7 mouse cellular contexts compared by ENCODE assay signal in the genomic region with DNA sequence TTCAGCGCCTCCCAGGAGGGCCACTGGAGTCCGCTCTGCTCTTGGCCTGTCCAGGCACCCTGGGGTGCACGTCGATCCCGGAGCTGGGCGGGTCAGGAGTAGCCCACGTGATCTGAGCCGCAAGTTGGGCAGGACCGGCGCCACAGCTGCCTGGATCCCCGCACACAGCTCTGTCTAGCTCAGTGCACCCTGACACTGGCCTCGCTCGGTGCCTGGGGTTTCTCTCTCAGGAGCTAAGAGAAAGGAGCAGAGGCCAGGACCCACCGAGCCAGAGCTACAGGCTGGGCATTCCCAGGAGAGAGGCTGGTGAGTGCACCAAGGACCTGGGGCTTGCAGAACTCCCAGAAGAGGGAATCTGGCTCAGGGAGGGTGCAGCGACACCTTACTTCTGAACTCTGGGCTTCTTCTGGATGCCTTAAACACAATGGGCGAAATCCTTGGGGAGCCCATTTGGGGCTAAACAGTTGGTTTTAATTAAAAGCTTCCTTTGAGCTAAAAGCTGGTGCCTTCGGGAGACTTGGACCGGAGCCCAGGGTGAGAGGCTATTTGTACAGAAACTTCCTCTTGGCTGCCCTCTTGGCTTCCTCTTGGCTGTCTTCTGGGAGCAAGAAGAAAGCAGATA. TPM values are rescaled to one million over a fixed set of nuclear protein-coding genes. Genes with fewer than 3 reads are reported as not detected.
DNase-seq lines count a peak whose midpoint lies in the region; ATAC-seq and TF ChIP-seq lines count a peak whose summit lies in the region.

A gene (plus strand): TSS at position 138 of the 622 bp plus-strand sequence.

- TF ChIP-seq CTCF in lung, postnatal 0 days (IDR thresholded peaks at IDR 0.05), result no peak

- peak within 1 kb of the TSS; percentile 52 for H3K4me3 ChIP-seq in heart, embryonic 10.5 days
- peak within 1 kb of the TSS; percentile 33 for H3K4me3 ChIP-seq in lung, postnatal 0 days (ENCODE audit: low read depth, low read length)
- H3K4me3 ChIP-seq in stomach, embryonic 16.5 days (replicated peaks; ENCODE audit: low read length), result peak within 1 kb of the TSS; percentile 26

- peak; percentile 12 for DNase-seq in ES-CJ7 (ENCODE audit: low read depth, low spot score)
- DNase-seq in adrenal gland, postnatal 36 days, result peak; percentile 51 to 68
- DNase-seq in heart, embryonic 10.5 days (ENCODE audit: low spot score), result no peak
- peak; percentile 70 for DNase-seq in kidney, adult 9 months
- peak; percentile 70 for DNase-seq in lung, postnatal 0 days (ENCODE audit: low spot score)
- DNase-seq in layer of hippocampus, adult 8-10 months (ENCODE audit: low spot score in 2 of 2), result no peak

- peak within 1 kb of the TSS; percentile 79 for H3K27ac ChIP-seq in heart, embryonic 10.5 days
- 0 out of 2 replicates have a peak within 1 kb of the TSS, but pooled peaks have one; percentile 51 for H3K27ac ChIP-seq in lung, postnatal 0 days (ENCODE audit: low read length)
- 0 out of 2 replicates have a peak within 1 kb of the TSS, but pooled peaks have one; percentile 4 for H3K27ac ChIP-seq in stomach, embryonic 16.5 days (ENCODE audit: low read length)

- H3K9ac ChIP-seq in lung, postnatal 0 days (replicated peaks; ENCODE audit: low read depth), result peak within 1 kb of the TSS; percentile 34; the same call in 1 of the 2 replicates
- peak within 1 kb of the TSS; percentile 58 for H3K9ac ChIP-seq in stomach, embryonic 16.5 days (ENCODE audit: low read length)

- ATAC-seq in lung, postnatal 0 days, result peak; percentile 88
- peak; percentile 72 for ATAC-seq in stomach, embryonic 16.5 days (ENCODE audit: insufficient read depth, low FRiP score)

- peaks cover 6% of the 10 kb centered on the region for H3K9me3 ChIP-seq in heart, embryonic 10.5 days
- no peaks in the 10 kb centered on the region; the same call in 1 of the 2 replicates for H3K9me3 ChIP-seq in lung, postnatal 0 days (ENCODE audit: low read length)
- peaks cover 4% of the 10 kb centered on the region for H3K9me3 ChIP-seq in stomach, embryonic 16.5 days (replicated peaks; ENCODE audit: control insufficient read depth, low read length)

- H3K4me1 ChIP-seq in heart, embryonic 10.5 days, result peaks cover 32% of the 10 kb centered on the region
- H3K4me1 ChIP-seq in lung, postnatal 0 days (ENCODE audit: insufficient read depth, low read depth, low read length), result peaks cover 12% of the 10 kb centered on the region; the same call in 1 of the 2 replicates
- H3K4me1 ChIP-seq in stomach, embryonic 16.5 days (ENCODE audit: control insufficient read depth, insufficient read depth, low read length), result peaks cover 13% of the 10 kb centered on the region

- peak within 1 kb of the TSS; percentile 63 for H3K4me2 ChIP-seq in lung, postnatal 0 days (replicated peaks; ENCODE audit: low read depth, low read length)
- H3K4me2 ChIP-seq in stomach, embryonic 16.5 days (ENCODE audit: low read depth, low read length), result peak within 1 kb of the TSS; percentile 30

- TF ChIP-seq EP300 in lung, postnatal 0 days (IDR thresholded peaks at IDR 0.05), result no peak

- 16% methylated on average over 18 of the region's 18 CpGs for WGBS in heart, embryonic 10.5 days
- WGBS in lung, postnatal 0 days, result 5% methylated on average over 18 of the region's 18 CpGs
- 9% methylated on average over 18 of the region's 18 CpGs for WGBS in stomach, embryonic 16.5 days

- H3K27me3 ChIP-seq in heart, embryonic 10.5 days (ENCODE audit: insufficient read depth, poor library complexity, severe bottlenecking), result peaks cover 34% of the 10 kb centered on the region
- no peaks in the 10 kb centered on the region for H3K27me3 ChIP-seq in lung, postnatal 0 days (replicated peaks; ENCODE audit: insufficient read depth, low read length)
- no peaks in the 10 kb centered on the region for H3K27me3 ChIP-seq in stomach, embryonic 16.5 days (ENCODE audit: control insufficient read depth, insufficient read depth, low read length)

- 0 out of 2 replicates have a peak, but pooled peaks cover 2% of the 10 kb centered on the region for H3K36me3 ChIP-seq in heart, embryonic 10.5 days
- H3K36me3 ChIP-seq in lung, postnatal 0 days (ENCODE audit: insufficient read depth, low read length), result no peaks in the 10 kb centered on the region
- H3K36me3 ChIP-seq in stomach, embryonic 16.5 days (ENCODE audit: control insufficient read depth, insufficient read depth, low read length), result no peaks in the 10 kb centered on the region

RNA-seq across cellular contexts. Expression of the gene that starts here (rescaled TPM):
- total RNA-seq in adrenal gland, postnatal 36 days (2021), result 1 to 10 TPM; 2.2 to 2.3 TPM
- polyA plus RNA-seq in heart, embryonic 10.5 days (2016; fragmentation: Nextera tagmentation; extraction: Ambion mirVana), result 0.26 and 0.53 TPM in 2 replicates
- polyA plus RNA-seq in lung, postnatal 0 days (2015; fragmentation: Nextera tagmentation; extraction: Ambion mirVana), result 2.4 and 2.7 TPM in 2 replicates
- polyA plus RNA-seq in stomach, embryonic 16.5 days (2015; fragmentation: Nextera tagmentation; extraction: Ambion mirVana), result 4.4 and 9.0 TPM in 2 replicates
- 1 to 10 TPM; 1.6 to 5.2 (median 3.5) TPM for total RNA-seq in layer of hippocampus, adult 8-10 months (2022)

Comparison
In these comparisons a context has a peak if more than half of its experiments do, and no peak if none do; other contexts are left out.
1. DNase-seq: peak in ES-CJ7 (single experiment), adrenal gland, postnatal 36 days (2 of 2), kidney, adult 9 months (single experiment) and lung, postnatal 0 days (single experiment); none in heart, embryonic 10.5 days (single experiment) and layer of hippocampus, adult 8-10 months (0 of 2).
2. H3K27ac ChIP-seq: peak in every context shown above with its lines; median percentile 79 in heart, embryonic 10.5 days; 51 in lung, postnatal 0 days; 4 in stomach, embryonic 16.5 days.
3. Peak in every context shown above with its lines, with median percentiles within 50 percentile points of each other: H3K4me3 ChIP-seq.